10 mouse cellular contexts compared by ENCODE assay signal in the genomic region with DNA sequence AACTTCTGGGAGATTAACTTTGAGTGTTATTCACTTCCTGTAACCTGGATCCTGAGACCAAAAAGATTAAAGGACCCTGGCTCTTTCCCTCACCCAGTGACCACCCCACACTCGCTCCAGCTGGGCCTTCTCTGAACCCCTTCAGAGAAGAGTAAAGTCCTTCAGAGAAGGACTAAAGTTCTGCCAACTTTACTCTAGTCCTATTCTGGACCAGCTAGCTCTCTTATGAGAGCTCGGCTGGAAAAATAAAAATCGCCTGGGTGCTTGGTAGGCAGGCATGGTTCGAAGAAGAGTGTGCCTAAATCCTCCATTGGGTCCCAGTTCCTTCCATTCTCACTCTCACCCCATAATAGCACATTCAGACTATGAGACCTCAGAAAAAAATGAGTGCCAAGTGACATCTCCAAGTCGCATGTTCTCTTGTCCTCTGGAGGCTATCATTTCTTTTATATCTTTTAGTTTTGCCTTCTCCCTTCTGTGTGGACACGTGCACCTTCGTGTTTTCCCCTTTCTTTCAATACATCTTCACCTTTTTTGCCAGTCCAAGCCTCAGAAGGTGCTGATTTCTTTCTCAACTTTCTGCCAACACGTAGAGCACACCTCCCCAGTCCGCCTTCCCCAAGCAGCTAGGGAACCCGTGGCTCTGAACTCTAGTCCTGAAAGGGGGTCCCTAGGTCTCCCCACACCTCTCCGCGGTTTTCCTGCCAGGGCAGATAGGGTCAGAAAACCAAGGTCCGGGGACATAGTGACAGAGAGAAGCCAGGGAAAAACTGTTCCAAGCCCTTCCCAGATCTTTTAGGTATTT.
DNase-seq lines count a peak whose midpoint lies in the region; ATAC-seq and TF ChIP-seq lines count a peak whose summit lies in the region.
"Had no signal": no experiment of that assay in that cellular context is flagged by ENCODE, and none has a peak within 500 bp of the region (broad histone marks: within the 10 kb centered on the region; RNA-seq: fewer than 3 reads in every experiment).

No protein-coding gene starts in this region.

- H3K9ac ChIP-seq in forebrain, embryonic 12.5 days = peak overlapping the region; percentile 64; the same call in 1 of the 2 replicates
- H3K9ac ChIP-seq in limb, embryonic 11.5 days (ENCODE audit: low read length) = no peak overlapping the region
- H3K9ac ChIP-seq: heart, embryonic 13.5 days had no signal

- H3K4me1 ChIP-seq in forebrain, embryonic 12.5 days = peaks cover 40% of the 10 kb centered on the region
- H3K4me1 ChIP-seq in limb, embryonic 11.5 days (ENCODE audit: control insufficient read depth, insufficient read depth, low read length) = no peaks in the 10 kb centered on the region
- peaks cover 18% of the 10 kb centered on the region for H3K4me1 ChIP-seq in olfactory bulb, adult 2 months (ENCODE audit: control insufficient read depth, insufficient read depth, low read length)

- TF ChIP-seq POLR2A in olfactory bulb, adult 2 months (IDR thresholded peaks at IDR 0.05; ENCODE audit: insufficient read depth, low read depth, low read length) = no peak

- no peaks in the 10 kb centered on the region for H3K9me3 ChIP-seq in forebrain, embryonic 12.5 days
- H3K9me3 ChIP-seq in limb, embryonic 11.5 days (ENCODE audit: control insufficient read depth, low read length) = no peaks in the 10 kb centered on the region
- H3K9me3 ChIP-seq: heart, embryonic 13.5 days had no signal

- TF ChIP-seq CTCF in olfactory bulb, adult 2 months (IDR thresholded peaks at IDR 0.05; ENCODE audit: insufficient read depth, low read depth, low read length) = no peak

- no peaks in the 10 kb centered on the region for H3K27me3 ChIP-seq in forebrain, embryonic 12.5 days
- H3K27me3 ChIP-seq in limb, embryonic 11.5 days (ENCODE audit: control insufficient read depth, insufficient read depth, low read length) = peaks cover 32% of the 10 kb centered on the region

- H3K4me3 ChIP-seq in forebrain, embryonic 12.5 days (replicated peaks) = no peak overlapping the region
- H3K4me3 ChIP-seq in limb, embryonic 11.5 days (ENCODE audit: low read depth, low read length) = no peak overlapping the region
- H3K4me3 ChIP-seq in olfactory bulb, adult 2 months (ENCODE audit: insufficient read depth, low read depth, low read length) = no peak overlapping the region
- H3K4me3 ChIP-seq: heart, embryonic 13.5 days; myocyte had no signal

- WGBS in forebrain, embryonic 12.5 days = 9% methylated on average over 13 of the region's 13 CpGs
- 2% methylated on average over 13 of the region's 13 CpGs for WGBS in limb, embryonic 11.5 days
- WGBS in olfactory bulb, adult 2 months = 42% methylated on average over 13 of the region's 13 CpGs

- peak; percentile 22 for DNase-seq in right cerebral cortex, postnatal 4 days
- DNase-seq in right cerebral cortex, postnatal 14 days = no peak
- DNase-seq in limb, embryonic 11.5 days (ENCODE audit: low spot score) = peak; percentile 29
- no peak for DNase-seq in kidney, postnatal 36 days
- DNase-seq in lung, postnatal 25 days (ENCODE audit: low spot score) = no peak
- DNase-seq: kidney, adult 2 months had no signal

- peak overlapping the region; percentile 62 for H3K4me2 ChIP-seq in forebrain, embryonic 12.5 days
- no peak overlapping the region for H3K4me2 ChIP-seq in limb, embryonic 11.5 days (ENCODE audit: low read depth, severe bottlenecking)
- H3K4me2 ChIP-seq: heart, embryonic 13.5 days had no signal

- H3K27ac ChIP-seq in forebrain, embryonic 12.5 days = peak overlapping the region; percentile 96
- H3K27ac ChIP-seq in limb, embryonic 11.5 days (replicated peaks; ENCODE audit: low read depth, low read length) = no peak overlapping the region
- 0 out of 2 replicates have a peak overlapping the region, but pooled peaks have one; percentile 1 for H3K27ac ChIP-seq in olfactory bulb, adult 2 months (ENCODE audit: insufficient read depth, low read depth, low read length)
- H3K27ac ChIP-seq: heart, embryonic 13.5 days had no signal

- no peaks in the 10 kb centered on the region for H3K36me3 ChIP-seq in forebrain, embryonic 12.5 days (replicated peaks)
- H3K36me3 ChIP-seq in limb, embryonic 11.5 days (ENCODE audit: control insufficient read depth, insufficient read depth, low read length) = no peaks in the 10 kb centered on the region
- H3K36me3 ChIP-seq: heart, embryonic 13.5 days had no signal

- ATAC-seq in forebrain, embryonic 12.5 days (ENCODE audit: low FRiP score) = no peak
- no peak for ATAC-seq in limb, embryonic 11.5 days (ENCODE audit: insufficient number of reproducible peaks, low FRiP score, low TSS enrichment, low read depth)

Comparison
In these comparisons a context has a peak if more than half of its experiments do, and no peak if none do; other contexts are left out.
1. DNase-seq: peak in right cerebral cortex, postnatal 4 days (single experiment) and limb, embryonic 11.5 days (single experiment); none in right cerebral cortex, postnatal 14 days (single experiment), kidney, postnatal 36 days (0 of 2) and lung, postnatal 25 days (single experiment).